In genomic region chr1:152614743-152615380, GRCm38 (mm10) we compare ENCODE assay signal across 13 mouse cellular contexts.
A peak's percentile ranks its signal among the peaks of the same experiment; 100 is the strongest.
DNase-seq lines count a peak whose midpoint lies in the region; ATAC-seq lines count a peak whose summit lies in the region.
"Had no signal": no experiment of that assay in that cellular context is flagged by ENCODE, and none has a peak within 500 bp of the region (broad histone marks: within the 10 kb centered on the region; RNA-seq: fewer than 3 reads in every experiment).

No protein-coding gene starts in this region.

- no peak for ATAC-seq in heart, embryonic 12.5 days (ENCODE audit: insufficient number of reproducible peaks, low FRiP score)
- ATAC-seq in megakaryocyte, adult 5-6 weeks (ENCODE audit: poor library complexity, severe bottlenecking): no peak
- ATAC-seq in kidney, embryonic 16.5 days (ENCODE audit: low FRiP score, low TSS enrichment): peak; percentile 43

- H3K27ac ChIP-seq in heart, embryonic 12.5 days (ENCODE audit: poor library complexity, severe bottlenecking): 0 out of 2 replicates have a peak overlapping the region, but pooled peaks have one; percentile 1
- H3K27ac ChIP-seq in kidney, embryonic 16.5 days (ENCODE audit: low read length): peak overlapping the region; percentile 76
- H3K27ac ChIP-seq in macrophage: peak overlapping the region; percentile 89
- H3K27ac ChIP-seq: lung, embryonic 15.5 days had no signal

- peaks cover 70% of the 10 kb centered on the region for H3K79me2 ChIP-seq in macrophage (ENCODE audit: inconsistent target)

- no peak overlapping the region for H3K4me3 ChIP-seq in heart, embryonic 12.5 days
- peak overlapping the region; percentile 59 for H3K4me3 ChIP-seq in megakaryocyte, embryonic 14.5 days (replicated peaks)
- no peak overlapping the region for H3K4me3 ChIP-seq in kidney, embryonic 16.5 days (ENCODE audit: low read length)
- H3K4me3 ChIP-seq in macrophage (ENCODE audit: inconsistent target): no peak overlapping the region
- H3K4me3 ChIP-seq: lung, embryonic 15.5 days had no signal

- H3K9me3 ChIP-seq in heart, embryonic 12.5 days (replicated peaks): no peaks in the 10 kb centered on the region
- H3K9me3 ChIP-seq in megakaryocyte, embryonic 14.5 days: 0 out of 2 replicates have a peak, but pooled peaks cover 8% of the 10 kb centered on the region
- no peaks in the 10 kb centered on the region; the same call in 1 of the 2 replicates for H3K9me3 ChIP-seq in kidney, embryonic 16.5 days (ENCODE audit: low read length)
- H3K9me3 ChIP-seq: lung, embryonic 15.5 days had no signal

- H3K27me3 ChIP-seq in heart, embryonic 12.5 days (replicated peaks): no peaks in the 10 kb centered on the region
- peaks cover 29% of the 10 kb centered on the region for H3K27me3 ChIP-seq in megakaryocyte, embryonic 14.5 days (replicated peaks)
- no peaks in the 10 kb centered on the region for H3K27me3 ChIP-seq in kidney, embryonic 16.5 days (ENCODE audit: insufficient read depth, low read length)
- H3K27me3 ChIP-seq: lung, embryonic 15.5 days had no signal

- peaks cover 94% of the 10 kb centered on the region for H3K4me1 ChIP-seq in heart, embryonic 12.5 days (replicated peaks)
- peaks cover 81% of the 10 kb centered on the region for H3K4me1 ChIP-seq in megakaryocyte, embryonic 14.5 days
- H3K4me1 ChIP-seq in kidney, embryonic 16.5 days (ENCODE audit: insufficient read depth, low read length): peaks cover 67% of the 10 kb centered on the region

- WGBS in heart, embryonic 12.5 days: 57% methylated on average over 7 of the region's 7 CpGs
- 53% methylated on average over 7 of the region's 7 CpGs for WGBS in kidney, embryonic 16.5 days
- 62% methylated on average over 6 of the region's 7 CpGs for WGBS in macrophage (ENCODE audit: missing documents)

- no peak for DNase-seq in heart, adult 8-10 months (ENCODE audit: low spot score)
- DNase-seq in urinary bladder, postnatal 10 days (ENCODE audit: low spot score): no peak
- no peak for DNase-seq in ovary, postnatal 14 days (ENCODE audit: low spot score)
- DNase-seq: adrenal gland, postnatal 10 days; gastrocnemius, postnatal 14 days; spleen, adult 18-20 months; thymus, postnatal 36 days had no signal

- H3K4me2 ChIP-seq in heart, embryonic 12.5 days: no peak overlapping the region
- H3K4me2 ChIP-seq in kidney, embryonic 16.5 days (replicated peaks; ENCODE audit: low read depth, low read length): no peak overlapping the region
- H3K4me2 ChIP-seq: lung, embryonic 15.5 days had no signal

- H3K36me3 ChIP-seq in heart, embryonic 12.5 days: peaks cover 49% of the 10 kb centered on the region
- H3K36me3 ChIP-seq in megakaryocyte, embryonic 14.5 days (replicated peaks; ENCODE audit: low read length): peaks cover 10% of the 10 kb centered on the region
- peaks cover 11% of the 10 kb centered on the region for H3K36me3 ChIP-seq in kidney, embryonic 16.5 days (ENCODE audit: insufficient read depth, low read length)
- H3K36me3 ChIP-seq in macrophage (ENCODE audit: inconsistent target): peaks cover 8% of the 10 kb centered on the region
- H3K36me3 ChIP-seq: lung, embryonic 15.5 days had no signal

- no peak overlapping the region for H3K9ac ChIP-seq in heart, embryonic 12.5 days
- 0 out of 2 replicates have a peak overlapping the region, but pooled peaks have one; percentile 20 for H3K9ac ChIP-seq in kidney, embryonic 16.5 days (replicated peaks; ENCODE audit: low read length)
- H3K9ac ChIP-seq: lung, embryonic 15.5 days had no signal

Comparison
In these comparisons a context has a peak if more than half of its experiments do, and no peak if none do; other contexts are left out.
1. H3K27ac ChIP-seq: peak in every context shown above with its lines; median percentile 89 in macrophage; 76 in kidney, embryonic 16.5 days; 1 in heart, embryonic 12.5 days.